Comparison of ENCODE assay signal across 8 mouse cellular contexts in genomic region chr11:17257861-17258260, GRCm38 (mm10). TPM values are rescaled to one million over a fixed set of nuclear protein-coding genes. Genes with fewer than 3 reads are reported as not detected.
DNase-seq lines count a peak whose midpoint lies in the region; ATAC-seq and TF ChIP-seq lines count a peak whose summit lies in the region.

No protein-coding gene starts in this region.

- peaks cover 18% of the 10 kb centered on the region for H3K4me1 ChIP-seq in erythroblast, embryonic 14.5 days (ENCODE audit: control insufficient read depth)
- 0 out of 2 replicates have a peak, but pooled peaks cover 4% of the 10 kb centered on the region for H3K4me1 ChIP-seq in intestine, postnatal 0 days (replicated peaks; ENCODE audit: control insufficient read depth, insufficient read depth, low read length)
- H3K4me1 ChIP-seq in liver, embryonic 11.5 days (replicated peaks; ENCODE audit: control insufficient read depth, insufficient read depth, low read length), result peaks cover 4% of the 10 kb centered on the region; the same call in 1 of the 2 replicates
- peaks cover 24% of the 10 kb centered on the region for H3K4me1 ChIP-seq in neural tube, embryonic 13.5 days (replicated peaks)

- H3K9me3 ChIP-seq in erythroblast, embryonic 14.5 days (ENCODE audit: control insufficient read depth, low read length), result no peaks in the 10 kb centered on the region
- no peaks in the 10 kb centered on the region for H3K9me3 ChIP-seq in intestine, postnatal 0 days (ENCODE audit: control insufficient read depth)
- no peaks in the 10 kb centered on the region for H3K9me3 ChIP-seq in liver, embryonic 11.5 days (ENCODE audit: control insufficient read depth, low read length)
- H3K9me3 ChIP-seq in neural tube, embryonic 13.5 days, result no peaks in the 10 kb centered on the region

- peaks cover 2% of the 10 kb centered on the region; the same call in 1 of the 2 replicates for H3K36me3 ChIP-seq in erythroblast, embryonic 14.5 days (ENCODE audit: control insufficient read depth)
- H3K36me3 ChIP-seq in intestine, postnatal 0 days (ENCODE audit: control insufficient read depth, insufficient read depth), result no peaks in the 10 kb centered on the region
- no peaks in the 10 kb centered on the region for H3K36me3 ChIP-seq in liver, embryonic 11.5 days (ENCODE audit: control insufficient read depth, insufficient read depth, low read length)
- no peaks in the 10 kb centered on the region for H3K36me3 ChIP-seq in neural tube, embryonic 13.5 days

- under 1% methylated on average over 17 of the region's 17 CpGs for WGBS in intestine, postnatal 0 days
- WGBS in liver, embryonic 11.5 days, result under 1% methylated on average over 17 of the region's 17 CpGs
- WGBS in neural tube, embryonic 13.5 days, result 1% methylated on average over 17 of the region's 17 CpGs

- TF ChIP-seq CTCF in intestine, postnatal 0 days (IDR thresholded peaks at IDR 0.05; ENCODE audit: low read depth), result no peak

- intact Hi-C loops in left cerebral cortex, postnatal 36 days (cut with DNase I), result loop anchor here (5.0 kb wide), 1 partner anchor 101 kb away; the partner anchor contains the start of gene Ppp3r1

- ATAC-seq in intestine, postnatal 0 days, result peak; percentile 29; the same call in 1 of the 2 replicates
- ATAC-seq in liver, embryonic 11.5 days (replicated peaks; ENCODE audit: low FRiP score), result peak; percentile 37
- peak; percentile 32 for ATAC-seq in neural tube, embryonic 13.5 days (ENCODE audit: low read depth)

- H3K27ac ChIP-seq in intestine, postnatal 0 days (ENCODE audit: low read depth, low read length), result peak overlapping the region; percentile 92
- H3K27ac ChIP-seq in liver, embryonic 11.5 days (ENCODE audit: low read depth, low read length), result peak overlapping the region; percentile 88
- H3K27ac ChIP-seq in neural tube, embryonic 13.5 days (replicated peaks), result peak overlapping the region; percentile 89

- peak; percentile 5 for DNase-seq in left cerebral cortex, adult 11 months (ENCODE audit: low spot score)
- DNase-seq in left cerebral cortex, postnatal 36 days (ENCODE audit: low spot score in 2 of 2), result no peak
- DNase-seq in adipocyte (ENCODE audit: low spot score), result peak; percentile 56
- DNase-seq in liver, embryonic 11.5 days (ENCODE audit: low spot score), result no peak
- DNase-seq in ovary, postnatal 36 days (ENCODE audit: low spot score), result no peak

- peak overlapping the region; percentile 76 for H3K4me2 ChIP-seq in intestine, postnatal 0 days (replicated peaks; ENCODE audit: low read depth)
- H3K4me2 ChIP-seq in liver, embryonic 11.5 days, result peak overlapping the region; percentile 65
- peak overlapping the region; percentile 86 for H3K4me2 ChIP-seq in neural tube, embryonic 13.5 days

- H3K4me3 ChIP-seq in erythroblast, embryonic 14.5 days (replicated peaks), result peak overlapping the region; percentile 97
- peak overlapping the region; percentile 96 for H3K4me3 ChIP-seq in intestine, postnatal 0 days (ENCODE audit: low read depth, low read length)
- peak overlapping the region; percentile 84 for H3K4me3 ChIP-seq in liver, embryonic 11.5 days (ENCODE audit: low read depth, low read length)
- H3K4me3 ChIP-seq in neural tube, embryonic 13.5 days, result peak overlapping the region; percentile 83

- H3K9ac ChIP-seq in intestine, postnatal 0 days (ENCODE audit: low read depth, low read length), result peak overlapping the region; percentile 89
- H3K9ac ChIP-seq in liver, embryonic 11.5 days (ENCODE audit: low read depth, low read length), result peak overlapping the region; percentile 93
- H3K9ac ChIP-seq in neural tube, embryonic 13.5 days, result peak overlapping the region; percentile 88

- no peaks in the 10 kb centered on the region for H3K27me3 ChIP-seq in erythroblast, embryonic 14.5 days (ENCODE audit: control insufficient read depth)
- H3K27me3 ChIP-seq in intestine, postnatal 0 days (replicated peaks; ENCODE audit: control insufficient read depth, insufficient read depth, low read length), result no peaks in the 10 kb centered on the region
- H3K27me3 ChIP-seq in liver, embryonic 11.5 days (replicated peaks; ENCODE audit: control insufficient read depth, insufficient read depth, low read length), result no peaks in the 10 kb centered on the region
- H3K27me3 ChIP-seq in neural tube, embryonic 13.5 days, result no peaks in the 10 kb centered on the region

RNA-seq across cellular contexts. Expression of gene C1d, which starts 0.5 kb away (rescaled TPM):
- 10 to 100 TPM; 36.6 to 39.8 TPM for total RNA-seq in left cerebral cortex, postnatal 36 days (2021)
- 0.08 TPM in 1 of 2 replicates, not detected in the other for polyA plus RNA-seq in erythroblast, embryonic 14.5 days (2012)
- polyA plus RNA-seq in intestine, postnatal 0 days (2015; fragmentation: Nextera tagmentation; extraction: Ambion mirVana), result 101 and 106 TPM in 2 replicates
- 91.8 and 101 TPM in 2 replicates for polyA plus RNA-seq in liver, embryonic 11.5 days (2014; fragmentation: Nextera tagmentation; extraction: Ambion mirVana)
- 129 and 140 TPM in 2 replicates for polyA plus RNA-seq in neural tube, embryonic 13.5 days (2015; fragmentation: Nextera tagmentation; extraction: Ambion mirVana)

RNA-seq across cellular contexts. Expression of gene Pno1, which starts 46.5 kb away (rescaled TPM):
- total RNA-seq in left cerebral cortex, postnatal 36 days (2021), result 10 to 100 TPM; 24.0 to 26.1 TPM
- polyA plus RNA-seq in erythroblast, embryonic 14.5 days (2012), result 0.67 and 1.0 TPM in 2 replicates
- polyA plus RNA-seq in intestine, postnatal 0 days (2015; fragmentation: Nextera tagmentation; extraction: Ambion mirVana), result 46.6 and 54.1 TPM in 2 replicates
- polyA plus RNA-seq in liver, embryonic 11.5 days (2014; fragmentation: Nextera tagmentation; extraction: Ambion mirVana), result 124 and 126 TPM in 2 replicates
- polyA plus RNA-seq in neural tube, embryonic 13.5 days (2015; fragmentation: Nextera tagmentation; extraction: Ambion mirVana), result 52.3 and 55.3 TPM in 2 replicates

Comparison
In these comparisons a context has a peak if more than half of its experiments do, and no peak if none do; other contexts are left out.
1. DNase-seq: peak in left cerebral cortex, adult 11 months (single experiment) and adipocyte (single experiment); none in left cerebral cortex, postnatal 36 days (0 of 2), liver, embryonic 11.5 days (single experiment) and ovary, postnatal 36 days (single experiment).
2. RNA of gene C1d, which starts 0.5 kb away (polyA plus RNA-seq): 129 to 140 TPM in neural tube, embryonic 13.5 days, 101 to 106 TPM in intestine, postnatal 0 days and 91.8 to 101 TPM in liver, embryonic 11.5 days; 0.08 TPM in erythroblast, embryonic 14.5 days; every median in the first group is over 10 times any median in the second.
3. RNA of gene Pno1, which starts 46.5 kb away (polyA plus RNA-seq): 124 to 126 TPM in liver, embryonic 11.5 days, 46.6 to 54.1 TPM in intestine, postnatal 0 days and 52.3 to 55.3 TPM in neural tube, embryonic 13.5 days; 0.67 to 1.0 TPM in erythroblast, embryonic 14.5 days; every median in the first group is over 10 times any median in the second.
4. Peak in every context shown above with its lines, with median percentiles within 50 percentile points of each other: H3K4me3 ChIP-seq, ATAC-seq, H3K27ac ChIP-seq, H3K4me2 ChIP-seq and H3K9ac ChIP-seq.